Mouse (Mus musculus): ENCODE measurements at regions not wholly inside any gene's neighbourhood (a gene's known extent, or its start where the extent isn't known, plus 50 kb on each side); places are given as distances from the start of the nearest gene placed in this dataset.
"Not testable (repeated sequence)": the region's sequence is repeated elsewhere in the genome, so short reads cannot be mapped to it uniquely, and the experiment has no call there.

GRCm38 (mm10) chr11:16559001-16559699, 50.9 kb upstream of the Sec61g start:
- no peak for ATAC-seq (ENCODE audit: insufficient number of reproducible peaks, low FRiP score, low TSS enrichment)

GRCm38 (mm10) chr11:16561727-16562126, 53.4 kb upstream of the Sec61g start:
- ATAC-seq (ENCODE audit: insufficient number of reproducible peaks, low FRiP score, low TSS enrichment) = no peak

GRCm38 (mm10) chr11:16589085-16589680, 80.9 kb upstream of the Sec61g start:
- no peak for ATAC-seq (ENCODE audit: insufficient number of reproducible peaks, low FRiP score, low TSS enrichment)

- ATAC-seq (ENCODE audit: insufficient number of reproducible peaks, low FRiP score, low TSS enrichment) = no peak
Observed at GRCm38 (mm10) chr11:16590541-16590940, 82.3 kb upstream of the Sec61g start.

- ATAC-seq (ENCODE audit: insufficient number of reproducible peaks, low FRiP score, low TSS enrichment) = peak; percentile 36; the same call in 1 of the 2 replicates
Observed at GRCm38 (mm10) chr11:16591471-16591921, 83.2 kb upstream of the Sec61g start.

- ATAC-seq (ENCODE audit: insufficient number of reproducible peaks, low FRiP score, low TSS enrichment) = no peak
Observed at GRCm38 (mm10) chr11:16592006-16592405, 83.7 kb upstream of the Sec61g start.

GRCm38 (mm10) chr11:16592766-16593165, 84.5 kb upstream of the Sec61g start:
- no peak for ATAC-seq (ENCODE audit: insufficient number of reproducible peaks, low FRiP score, low TSS enrichment)

GRCm38 (mm10) chr11:16594832-16595231, 86.5 kb upstream of the Sec61g start:
- no peak for ATAC-seq (ENCODE audit: insufficient number of reproducible peaks, low FRiP score, low TSS enrichment)

- ATAC-seq (ENCODE audit: insufficient number of reproducible peaks, low FRiP score, low TSS enrichment) = no peak
Observed at GRCm38 (mm10) chr11:16597038-16597830, 89.0 kb upstream of the Sec61g start.

- no peak for ATAC-seq (ENCODE audit: insufficient number of reproducible peaks, low FRiP score, low TSS enrichment)
Observed at GRCm38 (mm10) chr11:16602947-16603346, 94.7 kb upstream of the Sec61g start.

GRCm38 (mm10) chr11:16606435-16607214, 98.3 kb upstream of the Sec61g start:
- no peak for ATAC-seq (ENCODE audit: insufficient number of reproducible peaks, low FRiP score, low TSS enrichment)

- ATAC-seq (ENCODE audit: insufficient number of reproducible peaks, low FRiP score, low TSS enrichment) = not testable (repeated sequence)
Observed at GRCm38 (mm10) chr11:16607900-16608422, 99.7 kb upstream of the Sec61g start.

GRCm38 (mm10) chr11:16611741-16612140, 103.5 kb upstream of the Sec61g start:
- ATAC-seq (ENCODE audit: insufficient number of reproducible peaks, low FRiP score, low TSS enrichment) = no peak

GRCm38 (mm10) chr11:16612524-16612923, 104.2 kb upstream of the Sec61g start:
- ATAC-seq (ENCODE audit: insufficient number of reproducible peaks, low FRiP score, low TSS enrichment) = no peak

GRCm38 (mm10) chr11:16619736-16620135, 111.5 kb upstream of the Sec61g start:
- no peak for ATAC-seq (ENCODE audit: insufficient number of reproducible peaks, low FRiP score, low TSS enrichment)

- no peak for ATAC-seq (ENCODE audit: insufficient number of reproducible peaks, low FRiP score, low TSS enrichment)
Observed at GRCm38 (mm10) chr11:16623694-16624093, 115.4 kb upstream of the Sec61g start.

- ATAC-seq (ENCODE audit: insufficient number of reproducible peaks, low FRiP score, low TSS enrichment) = no peak
Observed at GRCm38 (mm10) chr11:16627294-16628085, 119.2 kb upstream of the Sec61g start.

- no peak for ATAC-seq (ENCODE audit: insufficient number of reproducible peaks, low FRiP score, low TSS enrichment)
Observed at GRCm38 (mm10) chr11:16629410-16630129, 121.3 kb upstream of the Sec61g start.

- ATAC-seq (ENCODE audit: insufficient number of reproducible peaks, low FRiP score, low TSS enrichment) = not testable (repeated sequence)
Observed at GRCm38 (mm10) chr11:16635796-16636195, 116.2 kb upstream of the Egfr start.

Measured in cerebellum, adult (tissue).